Comparison of ENCODE assay signal across 8 mouse cellular contexts in genomic region chr11:72215410-72215797, GRCm38 (mm10). TPM values are rescaled to one million over a fixed set of nuclear protein-coding genes. Genes with fewer than 3 reads are reported as not detected.
DNase-seq lines count a peak whose midpoint lies in the region; ATAC-seq and TF ChIP-seq lines count a peak whose summit lies in the region.

TSS of gene Med31 (minus strand) at chr11:72215592.

- no peak within 1 kb of the TSS; the same call in 1 of the 2 replicates for H3K27ac ChIP-seq in embryonic facial prominence, embryonic 11.5 days (replicated peaks; ENCODE audit: low read depth, low read length)
- peak within 1 kb of the TSS; percentile 85 for H3K27ac ChIP-seq in heart, adult 2 months
- peak within 1 kb of the TSS; percentile 57 for H3K27ac ChIP-seq in kidney, adult 2 months (ENCODE audit: insufficient read depth, low read depth, low read length)
- peak within 1 kb of the TSS; percentile 44 for H3K27ac ChIP-seq in limb, embryonic 13.5 days
- peak within 1 kb of the TSS; percentile 84 for H3K27ac ChIP-seq in midbrain, embryonic 14.5 days (replicated peaks; ENCODE audit: low read depth, low read length)

- H3K27me3 ChIP-seq in embryonic facial prominence, embryonic 11.5 days (ENCODE audit: control insufficient read depth, insufficient read depth, low read length): no peaks in the 10 kb centered on the region
- H3K27me3 ChIP-seq in heart, adult 2 months (ENCODE audit: control insufficient read depth, insufficient read depth, low read length): no peaks in the 10 kb centered on the region
- no peaks in the 10 kb centered on the region for H3K27me3 ChIP-seq in kidney, adult 2 months (replicated peaks; ENCODE audit: control insufficient read depth, insufficient read depth, low read length)
- H3K27me3 ChIP-seq in limb, embryonic 13.5 days: no peaks in the 10 kb centered on the region
- H3K27me3 ChIP-seq in midbrain, embryonic 14.5 days (ENCODE audit: control insufficient read depth, insufficient read depth, low read length): no peaks in the 10 kb centered on the region

- TF ChIP-seq EP300 in heart, adult 2 months (IDR thresholded peaks at IDR 0.05; ENCODE audit: insufficient read depth, low read depth, low read length): 0 out of 2 replicates have a peak, but pooled peaks have one; percentile 20

- peak within 1 kb of the TSS; percentile 92 for H3K4me2 ChIP-seq in embryonic facial prominence, embryonic 11.5 days (ENCODE audit: low read depth, low read length)
- H3K4me2 ChIP-seq in limb, embryonic 13.5 days (replicated peaks): peak within 1 kb of the TSS; percentile 90
- H3K4me2 ChIP-seq in midbrain, embryonic 14.5 days (ENCODE audit: low read length): peak within 1 kb of the TSS; percentile 72

- no peaks in the 10 kb centered on the region for H3K79me2 ChIP-seq in heart, adult 2 months (replicated peaks; ENCODE audit: control insufficient read depth, insufficient read depth, low read length)

- H3K36me3 ChIP-seq in embryonic facial prominence, embryonic 11.5 days (replicated peaks; ENCODE audit: control insufficient read depth, insufficient read depth, low read depth, low read length): peaks cover 1% of the 10 kb centered on the region
- H3K36me3 ChIP-seq in heart, adult 2 months (ENCODE audit: control insufficient read depth, insufficient read depth, low read length): no peaks in the 10 kb centered on the region
- H3K36me3 ChIP-seq in kidney, adult 2 months (ENCODE audit: control insufficient read depth, insufficient read depth, low read length): no peaks in the 10 kb centered on the region
- peaks cover 21% of the 10 kb centered on the region for H3K36me3 ChIP-seq in limb, embryonic 13.5 days
- peaks cover 23% of the 10 kb centered on the region for H3K36me3 ChIP-seq in midbrain, embryonic 14.5 days (ENCODE audit: control insufficient read depth, insufficient read depth, low read length)

- H3K9ac ChIP-seq in embryonic facial prominence, embryonic 11.5 days (replicated peaks; ENCODE audit: low read length): peak within 1 kb of the TSS; percentile 80
- H3K9ac ChIP-seq in heart, adult 2 months (ENCODE audit: low read depth, low read length): peak within 1 kb of the TSS; percentile 75
- H3K9ac ChIP-seq in limb, embryonic 13.5 days: peak within 1 kb of the TSS; percentile 76
- H3K9ac ChIP-seq in midbrain, embryonic 14.5 days (replicated peaks; ENCODE audit: low read length): peak within 1 kb of the TSS; percentile 69

- TF ChIP-seq CTCF in heart, adult 2 months (IDR thresholded peaks at IDR 0.05): no peak
- no peak for TF ChIP-seq CTCF in kidney, adult 2 months (conservative IDR thresholded peaks at IDR 0.05; ENCODE audit: insufficient read depth, insufficient read length, low read depth, low read length)

- peak; percentile 64 for ATAC-seq in embryonic facial prominence, embryonic 11.5 days (replicated peaks; ENCODE audit: insufficient number of reproducible peaks, low FRiP score, low TSS enrichment, low read depth)
- peak; percentile 70 for ATAC-seq in limb, embryonic 13.5 days (ENCODE audit: low FRiP score, low read depth)
- ATAC-seq in midbrain, embryonic 14.5 days (ENCODE audit: low FRiP score, low TSS enrichment): peak; percentile 85

- intact Hi-C loops in heart, adult 2 months (cut with DNase I): loop anchor here (5.0 kb wide), 1 partner anchor 87 kb away; the partner anchor contains the start of gene Xaf1

- H3K4me3 ChIP-seq in embryonic facial prominence, embryonic 11.5 days (ENCODE audit: low read depth, low read length): peak within 1 kb of the TSS; percentile 84
- peak within 1 kb of the TSS; percentile 84 for H3K4me3 ChIP-seq in heart, adult 2 months
- H3K4me3 ChIP-seq in kidney, adult 2 months (ENCODE audit: insufficient read depth, low read depth, low read length): peak within 1 kb of the TSS; percentile 86
- peak within 1 kb of the TSS; percentile 70 for H3K4me3 ChIP-seq in limb, embryonic 13.5 days
- H3K4me3 ChIP-seq in midbrain, embryonic 14.5 days (replicated peaks; ENCODE audit: low read depth, low read length): peak within 1 kb of the TSS; percentile 84

- H3K9me3 ChIP-seq in embryonic facial prominence, embryonic 11.5 days (replicated peaks; ENCODE audit: control insufficient read depth, low read length): no peaks in the 10 kb centered on the region
- H3K9me3 ChIP-seq in limb, embryonic 13.5 days: no peaks in the 10 kb centered on the region
- H3K9me3 ChIP-seq in midbrain, embryonic 14.5 days (ENCODE audit: control insufficient read depth, low read length): no peaks in the 10 kb centered on the region

- peak; percentile 73 for DNase-seq in layer of hippocampus, adult 11-12 months (ENCODE audit: low spot score)
- no peak for DNase-seq in layer of hippocampus, adult 9-10 months (ENCODE audit: low spot score)
- peak; percentile 49 for DNase-seq in embryonic facial prominence, embryonic 11.5 days (ENCODE audit: low spot score)
- peak; percentile 82 to 84 for DNase-seq in heart, adult 2 months
- DNase-seq in kidney, adult 2 months: peak; percentile 94
- peak; percentile 88 for DNase-seq in midbrain, embryonic 14.5 days
- peak; percentile 63 to 65 for DNase-seq in spleen, adult 18-20 months

- TF ChIP-seq POLR2A in heart, adult 2 months (IDR thresholded peaks at IDR 0.05; ENCODE audit: insufficient read depth, low read depth, low read length): no peak; the same call in 1 of the 2 replicates
- no peak for TF ChIP-seq POLR2A in kidney, adult 2 months (IDR thresholded peaks at IDR 0.05; ENCODE audit: low read depth, low read length)

- WGBS in embryonic facial prominence, embryonic 11.5 days: 4% methylated on average over 29 of the region's 29 CpGs
- under 1% methylated on average over 29 of the region's 29 CpGs for WGBS in heart, adult 2 months
- WGBS in kidney, adult 2 months: under 1% methylated on average over 29 of the region's 29 CpGs
- 2% methylated on average over 29 of the region's 29 CpGs for WGBS in limb, embryonic 13.5 days
- 2% methylated on average over 29 of the region's 29 CpGs for WGBS in midbrain, embryonic 14.5 days

- H3K4me1 ChIP-seq in embryonic facial prominence, embryonic 11.5 days (ENCODE audit: control insufficient read depth, insufficient read depth, low read length): no peaks in the 10 kb centered on the region
- H3K4me1 ChIP-seq in heart, adult 2 months (ENCODE audit: control insufficient read depth, insufficient read depth, low read length): peaks cover 2% of the 10 kb centered on the region; the same call in 1 of the 2 replicates
- no peaks in the 10 kb centered on the region; the same call in 1 of the 2 replicates for H3K4me1 ChIP-seq in kidney, adult 2 months (ENCODE audit: control insufficient read depth, insufficient read depth, low read length)
- H3K4me1 ChIP-seq in limb, embryonic 13.5 days: peaks cover 21% of the 10 kb centered on the region
- H3K4me1 ChIP-seq in midbrain, embryonic 14.5 days (ENCODE audit: control insufficient read depth, insufficient read depth, low read length): peaks cover 22% of the 10 kb centered on the region

RNA-seq across cellular contexts. Expression of gene Med31, which starts in this region (rescaled TPM):
- polyA plus RNA-seq in embryonic facial prominence, embryonic 11.5 days (2014; fragmentation: Nextera tagmentation; extraction: Ambion mirVana): 52.4 and 55.5 TPM in 2 replicates
- 10 to 100 TPM in 1 of 2 experiments, 1 to 10 TPM in 1; 9.6 to 10.9 TPM for total RNA-seq in heart, adult 2 months (2021)
- 9.1 and 10.8 TPM in 2 replicates for polyA plus RNA-seq in heart, adult 2 months (2012; rRNA removed)
- polyA plus RNA-seq in kidney, adult 2 months (2012; rRNA removed): 8.3 and 9.4 TPM in 2 replicates
- 48.9 and 49.6 TPM in 2 replicates for polyA plus RNA-seq in limb, embryonic 13.5 days (2015; fragmentation: Nextera tagmentation; extraction: Ambion mirVana)
- 61.1 and 68.5 TPM in 2 replicates for polyA plus RNA-seq in midbrain, embryonic 14.5 days (2014; fragmentation: Nextera tagmentation; extraction: Ambion mirVana)
